Mouse (Mus musculus) ZHBTc4 (cell line): ENCODE measurements at regions not wholly inside any gene's neighbourhood (a gene's known extent, or its start where the extent isn't known, plus 50 kb on each side); places are given as distances from the start of the nearest gene placed in this dataset.

ENCODE experiments used
- DNase-seq: peaks from one replicate; pipeline ENCODE4 v3.0.0-alpha.2; 2011; ENCODE audit warnings: low read depth, low spot score

DNA sequence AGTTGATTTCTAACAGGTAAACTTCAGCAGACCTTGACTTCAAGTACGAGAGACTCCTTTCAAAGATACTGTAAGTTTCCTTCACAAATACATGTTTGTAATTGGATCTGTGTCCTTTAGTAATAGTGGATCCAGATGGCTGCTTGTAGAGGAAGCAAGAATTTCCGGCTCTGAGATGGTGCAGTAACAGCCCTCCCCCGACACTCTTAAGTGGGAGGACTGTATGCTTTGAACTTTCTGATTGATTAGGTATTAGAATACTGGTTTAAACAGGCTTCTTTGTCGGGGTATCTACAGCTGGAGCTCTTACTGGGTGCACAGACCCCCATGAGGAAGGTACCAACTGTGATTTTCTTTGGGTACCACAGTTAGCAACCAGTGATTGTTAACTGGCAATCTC is 355.0 kb upstream of the Cblb start:
- no peak for DNase-seq

DNA sequence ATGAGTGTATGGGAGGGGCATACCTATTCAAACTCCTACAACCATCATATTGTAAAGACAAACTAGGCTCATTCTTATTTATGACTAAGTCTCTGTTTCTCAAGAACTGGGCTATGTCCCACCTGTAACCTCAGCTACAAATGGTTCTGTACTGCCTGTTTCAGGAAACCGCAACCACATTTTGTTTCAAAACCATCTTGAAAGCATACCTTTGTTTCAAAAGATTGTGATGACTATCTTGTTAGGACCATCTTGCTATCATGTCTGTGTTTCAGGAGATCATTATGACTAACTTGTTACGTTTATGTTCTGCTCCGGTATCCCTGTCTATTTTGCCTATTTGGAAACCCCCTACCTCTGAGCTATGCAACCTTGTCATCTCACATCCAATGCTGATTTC is 340.2 kb upstream of the Cblb start:
- no peak for DNase-seq

DNA sequence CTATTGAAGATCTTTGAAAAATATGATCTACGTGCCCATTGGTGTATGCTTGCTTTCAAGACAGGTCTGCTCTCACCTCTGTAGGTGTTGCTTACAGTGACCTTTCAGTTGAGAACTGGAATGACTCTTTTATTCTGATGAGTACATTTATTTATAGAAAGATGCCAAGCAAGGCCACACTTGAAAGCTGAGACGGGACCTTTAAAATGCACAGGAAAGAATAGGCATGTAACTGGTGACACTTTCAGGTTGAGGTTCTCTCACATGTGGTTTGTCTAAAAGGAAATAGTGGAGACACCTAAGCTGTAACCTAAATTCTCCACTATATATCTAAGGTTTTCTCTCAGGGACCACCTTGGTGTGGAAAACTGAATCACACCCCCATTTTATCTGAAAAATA is 326.0 kb upstream of the Cblb start:
- DNase-seq = no peak

DNA sequence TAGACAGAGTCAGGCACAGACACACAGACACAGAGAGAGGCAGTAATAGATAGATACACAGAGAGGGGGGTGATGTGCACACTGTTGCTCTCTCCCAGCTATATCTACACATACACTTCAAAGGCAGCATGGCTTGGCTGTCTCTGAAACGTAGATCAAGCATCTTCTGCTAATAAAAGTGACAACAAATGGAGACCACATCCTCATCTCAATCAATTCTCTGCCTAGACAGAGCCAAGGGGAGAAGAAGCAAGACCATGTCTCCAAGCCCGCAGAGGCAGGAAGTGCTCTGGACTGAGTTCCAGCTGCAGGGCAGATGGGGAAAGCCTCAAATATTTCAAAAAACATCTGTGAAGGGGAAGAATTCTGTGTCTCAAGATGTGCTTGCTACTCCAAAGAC is 312.3 kb upstream of the Cblb start:
- DNase-seq = no peak

DNA sequence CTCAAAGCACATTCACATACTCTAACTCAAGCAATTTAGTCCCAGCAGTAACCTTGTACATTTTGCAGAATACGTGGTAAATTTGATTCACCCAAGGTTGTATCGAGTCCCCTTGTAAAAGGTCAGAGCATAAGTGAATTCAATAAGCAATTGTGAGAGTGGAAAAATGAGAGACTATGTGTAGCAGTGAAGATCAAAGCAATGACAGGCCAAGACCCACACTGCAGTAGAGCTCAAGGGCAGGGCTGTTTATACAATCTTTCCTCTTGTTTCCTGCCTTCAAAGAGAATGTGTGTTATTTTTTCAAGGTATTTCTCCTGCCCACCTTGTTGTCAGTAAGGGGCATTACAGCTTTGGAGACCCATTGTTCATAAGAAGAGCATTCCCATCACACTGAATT is 311.4 kb upstream of the Cblb start:
- DNase-seq = no peak

DNA sequence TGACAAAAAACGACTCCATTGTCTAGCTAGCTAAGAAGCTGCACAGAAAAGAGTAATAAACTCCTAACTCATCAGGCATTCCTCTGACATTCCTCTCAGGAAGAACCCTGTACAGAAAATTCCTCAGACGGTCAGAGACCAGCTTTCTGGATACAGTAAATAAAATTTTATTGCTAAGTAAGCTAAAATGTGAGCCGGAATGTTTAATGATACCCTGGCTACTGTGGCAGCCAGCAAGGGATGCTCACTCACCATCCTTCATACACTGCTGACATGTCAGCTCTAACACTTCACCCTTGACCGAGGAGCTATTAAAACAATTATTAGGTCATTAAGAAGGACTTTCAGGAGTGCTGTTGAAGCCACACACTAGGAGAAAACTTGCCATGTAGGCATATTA is 308.3 kb upstream of the Cblb start:
- no peak for DNase-seq

DNA sequence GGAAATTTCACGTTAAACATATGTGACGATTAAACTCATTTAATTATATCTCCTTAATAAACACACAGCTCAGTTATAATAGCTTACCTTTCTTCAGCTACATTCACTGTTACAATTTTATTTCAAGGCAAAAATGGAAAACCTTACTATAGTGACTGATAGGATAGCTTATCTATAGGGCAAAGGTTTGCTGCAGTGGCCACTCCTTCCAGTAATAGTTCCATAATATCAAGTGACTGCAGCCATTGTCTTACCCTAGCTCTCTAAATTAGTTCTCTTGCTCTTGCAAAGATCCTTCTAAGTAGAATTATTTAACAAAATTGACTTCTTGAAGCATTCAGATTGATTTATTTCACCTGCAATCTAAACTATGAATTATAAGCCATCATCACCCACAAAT is 289.1 kb upstream of the Cblb start:
- DNase-seq = no peak

DNA sequence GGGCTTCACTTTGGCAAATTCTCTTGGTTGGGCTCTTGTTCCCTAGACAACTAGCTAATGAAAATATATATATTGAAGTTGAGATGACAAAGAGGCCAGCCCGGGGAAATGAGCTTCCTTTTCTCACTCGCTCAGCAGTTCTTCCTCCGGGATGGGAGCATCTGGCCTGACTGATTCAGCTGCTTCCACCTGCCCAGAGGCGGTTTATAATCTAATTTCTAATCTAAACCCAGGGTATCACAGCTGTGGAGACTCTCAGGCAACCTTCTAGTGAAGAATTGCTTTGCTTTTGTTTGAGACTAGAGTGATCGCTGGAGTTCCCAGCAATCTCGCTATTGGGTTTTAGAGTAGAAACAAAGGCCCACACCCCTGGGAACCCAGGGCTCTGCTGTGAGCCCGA is 279.1 kb upstream of the Cblb start:
- no peak for DNase-seq

DNA sequence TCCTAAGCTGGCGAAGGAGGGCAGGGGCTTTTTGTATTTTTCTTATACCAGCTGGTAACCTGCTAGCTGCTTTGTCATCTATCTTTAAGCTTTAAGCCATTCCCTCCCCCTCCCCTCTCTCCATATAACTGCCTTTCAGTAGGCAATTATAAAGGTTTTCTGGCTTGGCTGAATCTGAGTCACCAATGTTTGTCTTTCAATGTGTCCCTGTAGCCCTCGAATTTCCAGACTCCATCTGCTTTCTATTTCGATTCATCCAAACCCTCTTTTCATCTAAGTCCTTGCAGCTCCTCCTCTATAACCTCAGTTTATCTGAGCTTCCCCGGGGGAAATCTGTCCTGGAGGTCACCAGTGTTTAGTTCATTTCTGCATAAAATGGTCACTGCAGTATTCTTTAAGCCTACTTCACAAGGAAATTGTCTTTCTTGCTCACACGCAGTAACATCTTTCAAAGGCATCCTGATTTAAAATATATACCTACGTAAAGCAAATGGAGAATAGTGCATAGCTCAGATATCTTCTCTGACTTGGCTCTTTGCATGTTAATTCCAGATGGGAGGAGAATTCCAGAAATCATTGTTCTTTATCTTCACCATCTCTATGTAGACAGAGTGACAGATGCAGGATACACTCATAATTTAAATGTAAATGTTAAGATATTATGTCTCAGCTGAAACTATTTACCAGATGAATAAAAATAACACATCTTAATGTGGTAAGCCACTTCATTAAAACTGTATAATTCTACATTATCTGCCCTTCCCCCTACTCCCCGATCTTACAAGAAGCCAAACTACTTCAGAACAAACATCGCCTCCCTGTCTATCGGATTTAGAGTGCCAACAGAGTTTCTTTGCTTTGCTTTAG is 272.4 kb upstream of the Cblb start:
- DNase-seq = no peak

DNA sequence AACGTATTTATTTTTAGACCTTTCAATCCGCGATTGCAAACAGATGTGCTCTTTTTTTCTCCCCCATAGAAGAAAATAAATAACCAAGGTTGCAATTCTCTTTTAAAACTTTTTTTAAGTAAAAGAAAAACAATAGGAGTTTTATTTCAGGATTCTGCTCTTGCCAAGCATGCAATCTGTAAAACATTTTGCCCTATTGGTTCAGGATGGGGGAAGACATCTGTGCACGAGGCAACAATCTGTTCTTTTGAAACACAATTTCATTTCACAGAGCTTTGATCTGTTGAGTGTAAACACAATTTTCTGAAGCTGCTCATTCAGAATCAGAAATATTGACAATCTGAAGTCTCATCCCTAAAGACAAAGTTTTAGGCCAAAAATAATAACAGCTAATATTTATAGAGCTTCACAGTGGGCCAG is 271.8 kb upstream of the Cblb start:
- DNase-seq = no peak

DNA sequence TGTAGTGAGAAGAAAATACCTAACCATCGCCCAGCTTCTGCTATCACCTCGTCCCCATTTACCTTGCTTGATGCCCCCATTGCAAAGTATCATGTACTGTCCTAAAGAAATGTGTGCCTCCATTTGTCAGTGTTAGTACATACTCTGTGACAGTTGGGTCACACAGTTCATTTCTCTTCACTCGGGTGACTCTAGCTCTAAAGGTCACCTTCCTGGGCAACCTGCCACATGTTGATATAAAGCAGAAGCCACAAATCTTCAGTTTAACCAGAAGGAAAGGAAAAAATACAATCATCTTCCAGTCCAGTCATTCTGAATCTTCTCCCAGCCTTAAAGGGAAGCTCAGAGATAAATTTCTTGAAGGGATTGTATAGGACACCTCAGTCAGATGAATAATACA is 263.5 kb upstream of the Cblb start:
- no peak for DNase-seq

DNA sequence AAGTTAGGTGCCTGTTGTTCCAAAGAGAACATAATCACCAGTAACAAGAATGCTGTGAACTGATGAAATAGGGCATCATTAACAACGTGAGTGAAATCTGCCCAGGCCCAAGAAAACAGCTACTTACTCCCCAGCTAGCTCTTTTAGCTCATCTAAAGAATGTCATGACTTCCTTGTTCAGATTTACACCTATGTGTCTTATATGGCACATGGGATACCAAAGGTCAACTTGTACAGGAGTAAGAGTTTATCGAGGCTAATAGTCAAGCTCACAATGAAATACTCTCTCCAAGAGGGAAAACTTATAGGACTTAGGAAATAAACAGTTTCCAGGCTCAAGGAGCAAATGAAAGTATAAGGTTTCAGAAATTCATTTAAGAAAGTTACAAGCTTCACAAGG is 252.1 kb upstream of the Cblb start:
- DNase-seq = no peak

DNA sequence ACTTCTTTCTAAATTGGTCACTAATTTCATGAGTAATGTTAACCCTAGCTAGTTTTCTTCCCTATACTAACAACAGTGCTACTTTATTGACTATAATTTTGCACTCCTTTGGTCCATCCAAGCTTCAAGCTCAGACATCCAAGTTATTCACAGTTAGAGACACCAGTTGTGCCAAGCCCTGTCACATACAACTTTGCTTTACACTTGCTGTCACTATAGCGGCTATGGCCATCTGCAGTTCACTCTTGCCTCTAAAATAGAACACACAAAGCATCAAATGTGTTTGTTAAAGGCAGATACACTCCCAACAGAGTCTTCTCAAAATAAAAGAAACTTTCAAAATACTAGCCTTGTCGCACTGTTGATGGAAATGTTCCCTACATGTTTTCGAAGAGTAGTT is 236.0 kb upstream of the Cblb start:
- no peak for DNase-seq

DNA sequence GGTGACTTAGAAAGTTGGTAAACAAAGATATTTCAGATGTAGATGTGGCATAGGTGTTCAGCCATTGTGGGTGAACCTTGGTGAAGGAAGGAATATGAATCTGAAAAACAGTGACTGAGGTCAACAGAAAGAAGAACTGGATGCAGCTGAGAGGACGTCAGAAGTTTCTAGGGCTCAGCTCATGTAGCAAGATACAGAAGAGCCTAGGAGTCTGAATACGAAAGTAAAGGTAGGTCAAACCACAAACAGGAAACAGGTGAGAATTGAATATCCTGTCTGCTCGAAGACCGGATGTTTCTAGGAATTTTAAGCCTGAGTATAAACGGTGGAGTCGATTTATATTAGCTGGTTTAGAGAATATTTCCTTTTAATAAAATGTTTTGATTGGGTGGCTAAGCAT is 223.7 kb upstream of the Cblb start:
- no peak for DNase-seq

DNA sequence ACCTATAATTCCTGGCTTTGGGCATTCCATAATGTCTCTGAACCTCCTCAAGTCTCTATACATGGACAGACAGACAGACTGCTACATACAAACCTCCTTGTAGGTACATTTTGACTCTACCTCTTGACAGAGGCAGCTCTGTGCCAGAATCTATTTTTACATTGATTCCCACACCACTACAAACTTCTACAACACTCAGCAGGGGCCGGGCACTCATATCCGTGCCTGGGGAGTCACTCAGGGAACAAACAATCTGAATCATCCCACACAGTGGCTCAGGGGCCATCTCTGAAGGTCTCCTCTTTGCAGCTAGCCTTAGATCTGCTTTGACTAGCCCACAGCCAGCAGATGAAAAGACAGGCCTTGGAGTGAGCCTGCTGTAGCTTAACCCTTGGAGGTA is 221.9 kb upstream of the Cblb start:
- DNase-seq = no peak

DNA sequence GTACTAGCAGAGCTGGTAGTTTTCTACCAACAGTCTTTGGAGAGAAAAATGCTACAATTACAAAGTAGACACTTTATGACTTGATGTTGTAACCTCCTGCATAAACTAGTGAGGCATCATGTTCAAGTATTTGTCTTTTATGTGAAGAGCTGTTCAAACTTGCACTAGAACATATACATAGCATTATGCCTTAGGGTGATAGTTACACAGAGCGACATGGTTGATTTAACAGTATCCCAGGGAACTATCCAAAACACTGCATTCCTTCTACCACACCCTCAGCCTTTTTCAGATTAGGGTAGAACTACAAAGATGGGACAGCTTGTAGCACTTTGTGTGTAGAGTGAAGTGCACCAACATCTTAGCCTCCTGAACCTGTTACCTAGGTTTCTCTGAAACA is 220.0 kb upstream of the Cblb start:
- no peak for DNase-seq

DNA sequence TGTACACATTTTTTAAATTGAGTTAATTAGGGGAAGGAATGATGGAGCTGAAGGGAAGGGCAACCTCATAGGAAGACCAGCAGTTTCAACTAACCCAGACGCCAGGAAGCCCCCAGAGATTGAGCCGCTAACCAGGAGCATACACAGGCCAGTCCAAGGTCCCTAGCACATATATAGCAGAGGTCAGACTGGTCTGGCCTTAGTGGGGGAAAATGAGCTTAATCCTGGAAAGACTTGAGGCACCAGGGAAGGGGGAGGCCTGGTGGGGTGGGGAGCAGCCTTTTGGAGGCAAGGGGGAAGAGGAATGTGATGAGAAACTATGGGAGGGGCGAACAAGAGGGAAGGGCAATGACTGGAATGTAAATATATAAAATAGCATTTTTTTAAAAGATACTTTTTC is 188.3 kb upstream of the Cblb start:
- DNase-seq = no peak

DNA sequence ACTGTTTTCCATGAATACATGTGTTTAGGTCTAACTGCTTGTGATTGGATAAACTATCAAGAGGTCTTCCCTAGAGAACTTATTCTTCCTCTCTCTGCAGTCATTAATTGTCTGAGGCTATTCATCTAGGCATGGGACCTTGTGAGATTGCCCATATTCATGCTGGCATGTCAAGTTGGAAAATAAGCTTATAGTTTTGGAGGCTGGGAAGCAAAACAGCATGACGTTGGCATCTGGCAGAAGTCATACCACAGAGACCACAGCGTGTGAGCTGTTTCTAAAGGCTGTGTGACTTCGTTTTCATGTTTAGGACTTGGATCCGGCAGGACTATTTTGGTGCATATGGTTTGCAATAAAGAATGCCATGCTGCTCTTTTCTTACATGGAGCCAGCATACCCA is 185.5 kb upstream of the Cblb start:
- DNase-seq = no peak

DNA sequence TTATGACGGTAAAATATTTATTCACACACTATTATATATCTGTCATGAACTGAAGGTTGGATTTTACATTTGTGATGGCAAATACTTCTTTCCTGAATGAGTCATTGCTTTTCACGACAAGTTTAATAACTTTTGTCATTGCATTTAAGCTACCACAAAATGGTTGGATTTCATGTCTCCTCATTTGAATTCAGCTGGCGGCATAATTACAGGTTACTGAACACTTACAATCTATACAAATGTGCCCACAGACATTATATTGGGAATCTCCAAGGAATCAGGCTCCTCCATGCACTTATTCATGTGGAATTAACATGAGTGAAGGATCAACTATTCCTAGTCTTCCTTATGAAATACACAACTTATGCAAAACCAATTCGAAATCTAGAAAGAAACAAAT is 150.3 kb upstream of the Cblb start:
- DNase-seq = no peak

DNA sequence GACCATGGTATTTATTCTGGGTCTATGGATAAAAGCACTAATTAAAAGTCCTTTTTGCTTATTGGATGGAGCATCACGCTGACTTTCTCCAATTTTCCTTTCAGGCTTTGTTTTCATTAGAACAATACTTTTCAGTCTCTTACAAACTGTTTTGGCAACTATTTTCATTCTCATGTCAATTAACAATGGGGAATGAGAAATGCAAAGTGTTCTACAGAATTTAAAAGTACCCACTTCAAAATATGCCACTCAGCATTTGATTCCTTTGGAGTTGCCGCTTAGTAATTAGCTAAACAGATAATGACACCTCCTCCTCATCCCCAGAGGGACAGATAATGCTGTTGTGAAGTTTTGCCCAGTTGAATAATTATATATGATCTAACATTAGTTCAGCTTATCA is 149.9 kb upstream of the Cblb start:
- no peak for DNase-seq

DNA sequence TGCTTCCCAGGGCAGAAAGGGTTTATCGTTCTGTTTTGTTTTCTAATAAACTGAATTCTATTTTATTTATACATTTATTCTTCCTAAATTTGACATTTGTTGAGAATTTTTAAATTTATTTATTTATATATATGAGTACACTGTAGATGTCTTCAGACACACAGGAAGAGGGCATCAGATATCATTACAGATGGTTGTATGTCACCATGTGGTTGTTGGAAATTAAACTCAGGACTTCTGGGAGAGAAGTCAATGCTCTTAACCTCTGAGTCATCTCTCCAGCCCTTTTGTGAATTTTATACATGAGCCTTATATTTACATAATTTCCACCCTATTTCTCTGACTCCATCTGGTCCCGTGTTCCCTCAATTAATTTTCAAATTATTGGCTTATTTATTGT is 147.2 kb upstream of the Cblb start:
- no peak for DNase-seq

DNA sequence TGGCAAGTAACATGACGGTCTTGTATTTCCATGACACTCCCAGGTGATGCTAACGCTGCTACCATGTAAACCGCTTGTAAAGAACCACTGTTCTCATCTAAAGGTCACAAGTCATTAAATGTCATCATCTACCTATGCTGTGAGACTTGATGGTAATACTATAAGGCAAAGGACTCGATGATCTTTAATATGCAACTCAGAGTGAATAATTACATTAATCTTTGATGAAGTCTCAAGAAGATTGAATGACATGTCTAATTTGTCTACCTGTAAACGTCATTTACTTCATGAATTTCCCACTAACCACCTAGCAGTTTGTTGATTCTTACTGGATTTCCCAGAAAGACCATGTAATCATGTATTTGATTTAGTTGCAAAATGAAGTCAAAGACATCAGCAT is 143.5 kb upstream of the Cblb start:
- no peak for DNase-seq

DNA sequence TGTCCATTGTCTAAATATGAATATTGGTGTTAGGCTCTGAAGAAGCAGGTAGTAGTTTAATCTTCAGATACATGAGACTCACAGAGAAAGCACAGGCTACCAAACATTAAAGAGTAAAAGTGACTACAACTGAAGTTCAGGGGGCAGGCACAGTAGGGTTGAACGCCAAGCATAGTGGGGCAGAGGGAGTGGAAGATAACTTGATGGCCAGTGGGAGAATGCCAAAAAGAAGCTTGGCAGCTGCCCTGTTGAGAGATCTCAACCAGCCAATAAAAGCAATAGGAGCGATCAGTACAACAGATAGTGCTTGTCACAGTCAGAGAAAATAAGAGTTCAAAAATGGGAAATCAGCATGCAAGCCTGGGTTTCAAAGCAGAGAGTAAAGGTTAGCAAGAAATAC is 125.4 kb upstream of the Cblb start:
- DNase-seq = no peak

DNA sequence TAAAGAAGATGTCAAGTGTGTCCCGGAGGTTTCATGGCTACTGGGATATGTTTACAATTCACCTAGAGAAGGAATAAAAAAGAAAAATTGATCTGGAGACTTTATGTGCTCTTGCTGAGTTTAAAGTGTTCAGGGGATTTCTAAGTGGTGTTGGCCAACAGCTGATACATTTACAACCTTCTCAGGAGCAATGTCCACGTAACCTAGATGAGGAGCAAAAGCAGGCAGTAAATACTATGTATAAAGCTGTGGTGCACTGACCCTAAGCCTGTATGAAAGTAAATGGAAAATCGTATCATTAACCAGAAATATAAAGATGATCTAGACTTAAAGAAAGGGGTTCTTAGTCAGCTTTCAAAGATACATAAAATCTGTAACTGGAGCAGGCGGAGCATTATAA is 124.3 kb upstream of the Cblb start:
- no peak for DNase-seq
